Mouse (Mus musculus): ENCODE measurements at regions not wholly inside any gene's neighbourhood (a gene's known extent, or its start where the extent isn't known, plus 50 kb on each side); places are given as distances from the start of the nearest gene placed in this dataset.
A peak's percentile ranks its signal among the peaks of the same experiment; 100 is the strongest.

DNA sequence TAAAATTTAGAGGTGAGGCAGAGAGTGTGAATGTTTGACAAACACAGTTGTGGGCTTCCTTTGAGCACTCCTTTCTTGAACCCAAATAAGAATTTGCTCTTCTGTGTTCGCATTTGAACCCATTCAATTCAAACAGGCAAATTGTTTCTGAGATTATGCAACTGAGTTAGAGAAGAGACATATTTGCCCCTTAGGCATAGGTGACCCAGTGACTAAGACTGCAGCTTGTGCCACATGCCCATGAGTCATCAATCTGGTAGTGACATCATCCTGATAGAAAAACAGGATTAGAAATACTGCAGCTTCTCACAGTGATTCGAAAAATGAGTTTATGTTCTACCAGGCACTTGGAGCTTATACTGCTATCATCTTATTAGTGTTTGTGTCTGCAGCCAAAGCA, 67.2 kb downstream of the Zfp622 start:
- DNase-seq (ENCODE audit: low spot score in 2 of 2), result no peak

DNA sequence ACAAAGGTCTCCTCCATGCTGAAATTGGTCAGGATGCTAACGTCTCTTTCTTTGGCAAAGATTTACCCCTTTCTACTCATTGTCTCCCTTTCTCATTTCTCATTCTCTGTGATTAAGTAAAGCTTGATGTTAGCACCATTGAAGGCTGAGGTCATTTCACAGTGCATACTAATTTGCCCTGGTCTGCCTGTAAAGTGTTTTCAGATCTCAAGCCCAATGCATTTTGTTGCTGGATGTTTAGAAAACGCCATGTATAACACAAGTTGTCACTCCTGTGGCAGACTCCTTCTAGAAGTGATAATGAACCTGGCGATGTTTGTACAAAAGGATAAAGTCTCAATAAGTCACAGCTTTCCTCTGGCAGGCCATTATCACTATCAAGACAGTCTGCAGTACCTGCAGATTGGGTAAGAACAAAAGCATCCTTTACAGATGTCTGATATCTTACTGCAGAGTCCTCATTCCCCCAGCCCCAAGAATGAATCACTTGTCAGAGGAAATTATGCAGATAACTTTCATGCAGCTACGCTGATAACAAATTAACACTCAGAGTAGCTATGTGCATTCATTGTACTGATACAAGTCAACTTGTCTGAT, 68.7 kb downstream of the Zfp622 start:
- DNase-seq (ENCODE audit: low spot score in 2 of 2), result no peak

DNA sequence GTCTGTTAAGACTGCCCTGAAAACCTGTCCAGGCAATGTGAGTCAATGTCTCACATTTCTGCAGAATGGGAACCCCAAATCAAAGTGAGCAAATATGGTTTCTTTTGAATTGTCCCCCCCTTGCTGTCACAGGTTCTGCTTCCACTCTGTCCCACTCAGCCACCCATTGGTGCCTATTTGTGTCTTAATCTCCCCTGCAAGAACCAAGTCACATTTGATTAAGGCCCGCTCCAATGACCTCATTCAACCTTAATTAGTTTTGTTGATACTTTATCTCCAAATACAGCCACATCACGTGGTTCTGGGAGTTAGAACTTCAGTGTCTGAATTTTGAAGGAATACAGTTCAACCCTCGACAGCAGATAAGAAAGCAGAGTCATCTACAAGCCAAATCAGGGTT, 73.9 kb downstream of the Zfp622 start:
- DNase-seq (ENCODE audit: low spot score in 2 of 2), result no peak

DNA sequence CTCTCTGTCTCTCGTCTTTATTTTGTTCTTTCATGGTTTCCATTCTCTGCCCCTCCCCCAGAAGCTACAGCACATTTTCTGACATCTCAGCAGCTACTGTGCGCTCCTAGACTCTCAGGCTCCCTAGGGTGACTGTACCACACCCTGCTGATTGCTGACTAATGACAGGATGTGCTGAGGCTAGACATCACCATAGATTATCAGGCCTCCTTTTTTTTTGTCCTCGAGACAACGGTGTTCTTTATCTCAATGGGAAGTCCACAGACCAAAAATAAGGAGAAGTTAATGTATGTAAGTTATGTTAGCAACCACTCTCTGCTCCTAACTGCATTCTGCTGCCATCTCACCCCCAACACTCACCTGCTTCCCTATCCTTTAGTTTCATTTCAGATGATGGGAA, 116.0 kb downstream of the Zfp622 start:
- DNase-seq (ENCODE audit: low spot score in 2 of 2), result no peak

DNA sequence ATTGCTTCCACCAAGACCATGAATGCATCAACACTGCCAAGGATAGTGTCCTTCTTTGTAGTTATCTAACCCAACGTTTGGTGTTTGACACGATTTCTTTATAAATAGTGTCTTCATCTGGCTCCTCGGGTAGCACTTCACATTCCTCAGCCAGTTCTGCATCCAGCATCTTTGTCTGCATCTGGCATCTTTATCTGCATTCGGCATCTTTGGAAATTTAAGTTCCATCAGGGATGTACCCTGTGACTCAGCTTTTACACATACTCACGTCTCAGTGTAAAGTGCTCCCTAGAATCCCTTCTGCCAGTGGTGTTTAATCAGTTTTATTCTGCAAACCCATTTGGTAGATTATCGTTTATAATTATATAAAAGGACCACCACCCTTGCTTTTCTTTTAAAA, 123.8 kb downstream of the Zfp622 start:
- no peak for DNase-seq (ENCODE audit: low spot score in 2 of 2)

DNA sequence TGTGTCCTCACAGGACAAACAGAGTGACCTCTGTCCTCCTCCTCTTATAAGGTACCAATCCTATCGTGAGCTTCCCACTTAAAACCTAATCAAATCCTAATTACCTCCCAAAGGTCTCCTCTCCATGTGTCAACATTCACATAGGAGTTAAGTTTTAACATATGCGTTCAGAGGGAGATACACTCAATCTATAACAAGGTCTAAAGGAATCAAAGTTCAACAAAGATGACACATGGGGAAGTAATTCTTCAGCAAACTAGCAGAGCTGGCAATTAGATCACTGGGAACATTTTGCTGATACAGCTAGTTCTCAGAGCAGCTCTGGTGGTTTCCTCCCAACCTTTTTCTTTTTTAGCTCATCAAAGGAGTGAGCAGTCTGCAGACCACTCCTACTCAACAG, 160.0 kb downstream of the Zfp622 start:
- DNase-seq (ENCODE audit: low spot score in 2 of 2), result no peak

DNA sequence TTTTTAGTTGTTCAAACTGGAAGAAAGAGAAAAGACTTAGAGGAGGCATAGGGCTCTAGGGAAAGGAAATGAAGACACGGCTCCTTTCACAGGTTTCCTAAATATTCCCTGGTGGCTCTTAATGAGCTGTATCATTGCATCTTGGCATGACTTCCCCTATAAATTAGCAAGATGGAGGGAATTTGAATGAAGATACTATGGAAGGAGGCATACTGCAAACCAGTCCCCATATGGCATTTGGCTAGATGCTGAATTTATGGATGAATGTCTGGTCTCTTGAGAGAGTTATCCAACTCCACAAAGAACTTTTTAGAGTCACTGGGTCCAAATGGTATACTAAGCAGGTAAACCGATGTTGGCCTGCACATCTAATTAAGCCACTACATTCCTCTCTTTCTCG, 150.3 kb upstream of the March11 start:
- DNase-seq (ENCODE audit: low spot score in 2 of 2), result no peak

DNA sequence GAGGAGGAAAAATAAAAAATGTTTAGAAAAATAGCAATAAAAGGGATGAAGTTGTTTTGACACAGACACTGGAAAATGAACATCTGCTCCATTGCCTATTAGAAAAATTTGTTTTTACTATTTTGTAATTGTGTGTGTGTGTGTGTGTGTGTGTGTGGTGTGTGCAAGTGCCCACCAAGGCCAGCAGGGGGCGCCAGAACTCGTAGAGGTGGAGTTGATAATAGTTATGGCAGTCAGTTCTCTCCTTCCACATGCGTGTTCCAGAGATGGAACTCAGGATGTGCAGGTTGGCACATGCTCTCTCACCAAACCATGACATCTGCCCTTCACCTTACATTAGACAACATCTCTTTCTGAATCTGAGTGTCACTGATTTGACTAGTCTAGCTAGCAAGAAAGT, 123.9 kb upstream of the March11 start:
- DNase-seq (ENCODE audit: low spot score in 2 of 2), result no peak

DNA sequence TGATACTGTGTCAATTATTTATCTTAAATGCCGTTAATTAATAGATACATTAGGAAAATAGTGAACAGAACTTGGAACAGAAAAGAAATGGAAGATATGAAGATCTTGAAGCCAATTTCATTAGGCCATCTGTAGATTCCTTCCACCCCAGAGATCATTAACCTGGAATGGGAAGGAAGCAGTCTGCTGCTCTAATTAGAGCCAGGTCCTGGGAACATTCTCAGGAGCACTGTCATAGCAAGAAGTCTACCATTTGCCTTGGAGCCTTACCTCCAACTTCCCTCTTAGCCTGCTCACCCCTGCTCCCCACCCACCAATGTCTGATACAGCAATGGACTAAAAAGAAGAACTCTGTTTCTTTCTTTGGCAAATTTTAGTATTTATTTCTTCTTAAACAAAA, 113.3 kb upstream of the March11 start:
- DNase-seq (ENCODE audit: low spot score in 2 of 2), result no peak

DNA sequence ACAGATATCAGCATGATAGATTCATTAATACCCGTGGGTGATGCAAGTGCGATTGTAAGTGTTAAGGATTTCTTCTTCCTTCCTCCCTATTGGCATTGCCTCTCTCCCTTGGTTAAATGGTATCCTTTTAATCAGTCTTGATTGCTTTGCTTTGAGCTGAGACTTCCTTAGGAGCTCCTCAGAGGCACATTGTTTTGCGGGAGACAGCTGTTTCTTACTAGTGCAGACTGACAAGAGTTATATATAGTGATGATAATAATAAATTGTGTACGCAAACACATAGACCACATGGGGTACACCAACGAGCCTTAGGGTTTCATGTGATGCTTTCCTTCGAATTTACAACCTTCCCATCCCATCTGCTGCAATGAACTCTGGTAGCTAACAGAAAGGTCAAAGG, 102.0 kb upstream of the March11 start:
- DNase-seq (ENCODE audit: low spot score in 2 of 2), result no peak

DNA sequence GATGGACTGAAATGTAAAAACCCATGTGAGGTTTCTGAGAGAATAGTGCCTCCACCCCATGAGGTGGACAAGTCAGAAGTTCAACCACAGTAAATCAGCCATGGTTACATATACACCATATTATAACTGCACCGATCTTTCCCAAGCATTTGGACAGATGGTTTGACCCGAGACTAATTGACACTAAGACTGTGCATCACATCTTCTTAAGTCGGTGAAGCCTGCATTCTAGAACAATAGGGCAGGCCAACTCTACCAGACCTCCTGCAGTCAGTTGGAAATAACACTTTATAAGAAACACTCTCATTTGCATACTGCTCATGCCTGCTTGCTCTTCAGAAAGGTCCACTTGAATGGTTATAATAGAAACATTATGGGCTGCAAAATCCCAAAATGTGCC, 88.0 kb upstream of the March11 start:
- DNase-seq (ENCODE audit: low spot score in 2 of 2), result no peak

DNA sequence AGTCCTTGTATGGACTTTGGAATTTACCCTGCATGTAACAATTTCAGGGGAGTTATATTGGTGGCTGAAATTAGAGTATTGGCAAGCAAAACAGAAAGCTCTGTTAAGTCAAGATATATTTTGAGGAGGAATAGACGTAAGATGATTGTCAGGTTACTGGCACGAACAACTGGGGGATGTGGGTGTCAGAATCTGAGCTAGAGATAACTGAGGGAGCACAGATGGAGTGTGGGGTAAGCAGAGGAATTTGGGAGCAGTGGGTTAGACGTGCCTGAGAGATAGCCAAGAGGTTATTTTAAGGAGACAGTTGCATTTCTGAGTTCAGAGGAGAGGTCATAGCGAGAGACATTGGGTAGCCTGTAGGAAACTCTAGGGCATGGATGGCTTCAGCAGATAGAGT, 80.2 kb upstream of the March11 start:
- peak in 1 of 2 experiments; percentile 5 for DNase-seq (ENCODE audit: low spot score in 2 of 2)
